Mouse (Mus musculus): Measurements from ENCODE around the gene Hao1. TPM values are rescaled to one million over a fixed set of nuclear protein-coding genes. Genes with fewer than 3 reads are reported as not detected.

The Hao1 gene
- polyA plus RNA-seq, 1 experiment: not detected

GRCm38 (mm10) chr2:134538451-134538850 is 15.7 kb downstream of the Hao1 start:
- TF ChIP-seq GATA1 (IDR thresholded peaks at IDR 0.05; ENCODE audit: borderline replicate concordance, low read length) (no peak), FLI1 (IDR thresholded peaks at IDR 0.05; ENCODE audit: low read length) (no peak)

GRCm38 (mm10) chr2:134528122-134528810 is 25.9 kb downstream of the Hao1 start:
- Histone ChIP-seq H3K36me3 (replicated peaks; ENCODE audit: low read length) (no peaks in the 10 kb centered on the region), H3K4me3 (replicated peaks) (peak overlapping the region; percentile 89), H3K9me3 (no peaks in the 10 kb centered on the region), H3K4me1 (peaks cover 18% of the 10 kb centered on the region), H3K27me3 (replicated peaks) (no peaks in the 10 kb centered on the region)
- TF ChIP-seq FLI1 (IDR thresholded peaks at IDR 0.05; ENCODE audit: low read length) (no peak), GATA1 (IDR thresholded peaks at IDR 0.05; ENCODE audit: borderline replicate concordance, low read length) (no peak)

More at GRCm38 (mm10) chr2:134538451-134538850, 15.7 kb downstream of the Hao1 start:
- Histone ChIP-seq H3K4me1 (peaks cover 13% of the 10 kb centered on the region), H3K27me3 (replicated peaks) (peaks cover 3% of the 10 kb centered on the region), H3K9me3 (no peaks in the 10 kb centered on the region), H3K36me3 (replicated peaks; ENCODE audit: low read length) (no peaks in the 10 kb centered on the region), H3K4me3 (replicated peaks) (no peak overlapping the region)

DNA sequence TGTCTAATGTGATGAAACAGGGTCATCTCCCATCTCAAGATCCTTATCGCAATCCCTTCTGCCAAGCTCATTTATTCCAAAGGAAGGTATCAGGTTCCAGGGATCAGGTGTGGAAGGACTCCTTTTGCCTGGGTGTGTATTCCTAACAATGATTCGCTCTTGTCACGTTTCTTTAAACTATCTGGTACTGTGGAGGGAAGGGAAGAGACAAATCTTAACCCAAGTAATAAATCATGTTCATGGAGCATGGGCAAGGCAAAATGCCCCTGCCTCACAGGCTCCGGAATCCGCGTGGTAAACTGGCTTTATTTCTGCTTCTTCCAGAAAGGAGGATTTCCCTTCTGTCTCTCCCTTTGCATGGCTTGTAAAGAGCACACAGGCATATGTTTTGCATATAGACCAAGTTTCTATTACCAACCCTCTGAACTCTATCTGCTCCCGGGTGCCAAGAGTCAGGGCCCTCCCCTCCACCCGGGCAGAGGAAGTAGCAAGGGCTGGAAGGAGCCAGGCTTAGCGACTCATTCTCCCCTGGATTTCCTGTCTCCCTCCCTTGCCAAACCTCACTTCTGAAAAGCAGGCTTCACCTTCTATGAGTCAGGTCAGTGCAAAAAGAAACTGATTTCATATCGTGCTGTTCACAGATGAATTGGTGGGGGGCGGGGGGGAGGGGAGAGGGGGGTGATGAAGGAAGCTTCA is 26.6 kb downstream of the Hao1 start:
- Histone ChIP-seq H3K36me3 (replicated peaks; ENCODE audit: low read length) (no peaks in the 10 kb centered on the region), H3K27me3 (replicated peaks) (no peaks in the 10 kb centered on the region), H3K9me3 (no peaks in the 10 kb centered on the region), H3K4me1 (peaks cover 23% of the 10 kb centered on the region), H3K4me3 (replicated peaks) (peak overlapping the region; percentile 89)
- TF ChIP-seq FLI1 (IDR thresholded peaks at IDR 0.05; ENCODE audit: low read length) (no peak), GATA1 (IDR thresholded peaks at IDR 0.05; ENCODE audit: borderline replicate concordance, low read length) (no peak)

- Histone ChIP-seq H3K4me3 (replicated peaks) (no peak overlapping the region), H3K9me3 (no peaks in the 10 kb centered on the region), H3K36me3 (replicated peaks; ENCODE audit: low read length) (no peaks in the 10 kb centered on the region), H3K4me1 (peaks cover 22% of the 10 kb centered on the region), H3K27me3 (replicated peaks) (no peaks in the 10 kb centered on the region)
- TF ChIP-seq FLI1 (IDR thresholded peaks at IDR 0.05; ENCODE audit: low read length) (no peak), GATA1 (IDR thresholded peaks at IDR 0.05; ENCODE audit: borderline replicate concordance, low read length) (no peak)
Measured at GRCm38 (mm10) chr2:134518042-134518441, 36.1 kb downstream of the Hao1 start.

- H3K27me3 ChIP-seq (replicated peaks): peaks cover 2% of the 10 kb centered on the region
- H3K9me3 ChIP-seq: no peaks in the 10 kb centered on the region
- H3K36me3 ChIP-seq (replicated peaks; ENCODE audit: low read length): no peaks in the 10 kb centered on the region
- no peaks in the 10 kb centered on the region for H3K4me1 ChIP-seq
- H3K4me3 ChIP-seq (replicated peaks): no peak overlapping the region
- TF ChIP-seq GATA1 (IDR thresholded peaks at IDR 0.05; ENCODE audit: borderline replicate concordance, low read length): no peak
- no peak for TF ChIP-seq FLI1 (IDR thresholded peaks at IDR 0.05; ENCODE audit: low read length)
Measured at GRCm38 (mm10) chr2:134499777-134500176, 54.4 kb downstream of the Hao1 start.

- H3K9me3 ChIP-seq: no peaks in the 10 kb centered on the region
- H3K36me3 ChIP-seq (replicated peaks; ENCODE audit: low read length): no peaks in the 10 kb centered on the region
- TF ChIP-seq GATA1 (IDR thresholded peaks at IDR 0.05; ENCODE audit: borderline replicate concordance, low read length) (no peak), FLI1 (IDR thresholded peaks at IDR 0.05; ENCODE audit: low read length) (no peak)
- H3K4me1 ChIP-seq: no peaks in the 10 kb centered on the region
- H3K27me3 ChIP-seq (replicated peaks): peaks cover 2% of the 10 kb centered on the region
- no peak overlapping the region for H3K4me3 ChIP-seq (replicated peaks)
Measured at GRCm38 (mm10) chr2:134498450-134498849, 55.7 kb downstream of the Hao1 start.

DNA sequence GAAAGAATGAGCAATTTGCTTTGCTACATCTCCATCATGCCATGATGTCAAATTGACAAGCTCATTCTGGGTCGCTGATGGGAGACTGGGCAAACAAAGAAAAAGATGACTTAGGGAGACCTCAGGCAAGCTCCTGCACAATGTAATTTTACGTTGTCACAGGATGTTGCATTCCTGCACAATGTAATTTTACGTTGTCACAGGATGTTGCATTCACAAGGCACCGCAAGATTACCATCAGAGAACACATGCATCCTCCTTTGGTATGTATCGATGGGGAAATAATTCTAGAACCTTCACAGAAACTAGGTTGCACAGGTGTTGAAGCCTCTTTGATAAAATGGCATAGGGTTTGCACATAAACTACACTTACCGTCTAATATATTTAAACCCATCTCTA is 65.5 kb downstream of the Hao1 start:
- no peaks in the 10 kb centered on the region for H3K36me3 ChIP-seq (replicated peaks; ENCODE audit: low read length)
- no peaks in the 10 kb centered on the region for H3K27me3 ChIP-seq (replicated peaks)
- no peaks in the 10 kb centered on the region for H3K9me3 ChIP-seq
- H3K4me3 ChIP-seq (replicated peaks): no peak overlapping the region
- H3K4me1 ChIP-seq: no peaks in the 10 kb centered on the region
- TF ChIP-seq GATA1 (IDR thresholded peaks at IDR 0.05; ENCODE audit: borderline replicate concordance, low read length) (no peak), FLI1 (IDR thresholded peaks at IDR 0.05; ENCODE audit: low read length) (no peak)

DNA sequence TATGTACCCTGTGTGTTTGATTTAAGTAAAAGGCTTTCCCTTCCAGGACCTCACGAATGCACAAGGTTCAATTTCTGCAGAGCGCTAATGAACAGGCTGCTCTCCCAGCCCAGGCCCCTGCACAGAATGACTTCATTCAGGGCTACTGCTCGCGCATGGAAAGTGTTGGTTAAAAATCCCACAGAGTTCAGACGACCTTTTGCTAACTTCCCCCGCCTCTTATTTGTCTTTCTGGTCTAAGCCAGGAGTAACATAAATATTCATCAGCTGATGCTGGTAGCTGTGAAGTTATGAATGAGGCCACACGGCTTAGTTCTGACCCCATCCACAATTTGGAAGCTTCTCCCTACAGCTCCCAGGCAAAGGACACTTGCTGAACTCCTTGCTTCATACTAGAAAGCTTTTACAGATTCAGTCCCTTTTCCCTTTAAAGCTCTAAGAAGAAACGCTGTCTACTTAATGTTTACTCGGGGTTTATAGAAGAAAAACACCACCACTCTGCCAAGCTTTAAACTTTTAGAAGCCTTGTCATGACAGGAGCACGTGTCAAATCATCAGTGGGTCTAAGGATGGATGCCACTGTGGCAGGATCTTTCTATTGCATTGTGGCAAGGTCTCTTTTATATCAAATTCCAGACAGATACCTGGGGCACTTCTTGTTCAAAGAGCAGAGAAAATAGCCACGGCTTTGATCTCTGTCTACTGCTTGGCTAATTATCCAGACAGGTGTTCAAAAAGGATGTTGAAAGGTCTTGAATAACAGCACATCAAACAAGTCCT is 67.9 kb downstream of the Hao1 start:
- Histone ChIP-seq H3K27me3 (replicated peaks) (no peaks in the 10 kb centered on the region), H3K9me3 (no peaks in the 10 kb centered on the region), H3K4me1 (peaks cover 4% of the 10 kb centered on the region; the same call in 1 of the 2 replicates), H3K36me3 (replicated peaks; ENCODE audit: low read length) (no peaks in the 10 kb centered on the region), H3K4me3 (replicated peaks) (no peak overlapping the region)
- TF ChIP-seq GATA1 (IDR thresholded peaks at IDR 0.05; ENCODE audit: borderline replicate concordance, low read length): no peak
- no peak for TF ChIP-seq FLI1 (IDR thresholded peaks at IDR 0.05; ENCODE audit: low read length)

DNA sequence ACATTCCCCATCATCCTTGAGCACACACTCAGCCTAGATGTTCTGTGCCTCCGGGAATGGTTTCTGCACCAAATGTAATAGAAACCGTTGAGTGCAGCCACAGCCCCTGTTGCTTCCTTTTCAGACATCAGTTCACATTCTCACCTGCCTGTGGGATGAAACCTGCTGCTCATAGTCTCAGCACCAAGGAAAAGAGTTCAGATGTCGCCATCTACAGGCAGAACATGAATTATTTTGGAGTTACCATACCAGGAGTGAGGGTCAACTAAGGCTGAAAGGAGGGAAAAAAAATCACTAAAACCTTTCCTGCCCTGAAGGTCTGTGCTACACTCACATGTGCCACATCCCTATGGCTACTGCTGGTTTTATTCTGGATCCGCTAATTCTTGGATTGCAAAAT is 71.5 kb downstream of the Hao1 start:
- Histone ChIP-seq H3K4me1 (peaks cover 4% of the 10 kb centered on the region; the same call in 1 of the 2 replicates), H3K27me3 (replicated peaks) (peaks cover 3% of the 10 kb centered on the region), H3K4me3 (replicated peaks) (no peak overlapping the region), H3K9me3 (no peaks in the 10 kb centered on the region), H3K36me3 (replicated peaks; ENCODE audit: low read length) (no peaks in the 10 kb centered on the region)
- TF ChIP-seq GATA1 (IDR thresholded peaks at IDR 0.05; ENCODE audit: borderline replicate concordance, low read length) (no peak), FLI1 (IDR thresholded peaks at IDR 0.05; ENCODE audit: low read length) (no peak)
